Mouse (Mus musculus) bone marrow, adult 2 months (tissue): ENCODE measurements at regions not wholly inside any gene's neighbourhood (a gene's known extent, or its start where the extent isn't known, plus 50 kb on each side); places are given as distances from the start of the nearest gene placed in this dataset.

Experiments
- H3K27ac ChIP-seq: fragments of 200-500 bp; 2 replicates; pipeline ENCODE4 v1.5.1; 2012; ENCODE audit warnings: low read depth, mild to moderate bottlenecking, control low read depth, inconsistent platforms, low read length; ENCODE audit not compliant: control insufficient read depth, poor library complexity, insufficient read depth
- H3K4me1 ChIP-seq: fragments of 200-500 bp; 2 replicates; pipeline ENCODE4 v1.6.1; 2011; ENCODE audit warnings: low read length; ENCODE audit not compliant: control insufficient read depth, insufficient read depth
- H3K4me3 ChIP-seq: fragments of 200-500 bp; replicated peaks from 2 replicates; pipeline ENCODE3; 2011; ENCODE audit warnings: mild to moderate bottlenecking, low read depth, low read length, control low read depth; ENCODE audit not compliant: control insufficient read depth
- CTCF ChIP-seq: fragments of 200-500 bp; IDR thresholded peaks from 2 replicates; pipeline ENCODE4 v1.5.1; 2011; ENCODE audit warnings: low read length, control low read depth; ENCODE audit not compliant: control insufficient read depth, insufficient read depth
- POLR2A ChIP-seq: fragments of 200-500 bp; IDR thresholded peaks from 2 replicates; pipeline ENCODE4 v1.6.1; 2011; ENCODE audit warnings: low read depth, mild to moderate bottlenecking, control low read depth, low read length, borderline replicate concordance; ENCODE audit not compliant: control insufficient read depth
- WGBS: fragments of 180-500 bp; shearing (Covaris S2); methylation state at CpG from one replicate; pipeline ENCODE4 v1.1.7; 2018; 5-methylcytosine and 5-hydroxymethylcytosine counted together

GRCm38 (mm10) chr14:61834291-61834936 is 227.2 kb downstream of the Kcnrg start:
- 15% methylated on average over 8 of the region's 8 CpGs for WGBS
- peaks cover 6% of the 10 kb centered on the region for H3K4me1 ChIP-seq
- TF ChIP-seq CTCF = no peak
- no peak for TF ChIP-seq POLR2A
- H3K27ac ChIP-seq = peak overlapping the region; percentile 78
- H3K4me3 ChIP-seq = no peak overlapping the region

- 9% methylated on average over 6 of the region's 6 CpGs for WGBS
- peaks cover 6% of the 10 kb centered on the region for H3K4me1 ChIP-seq
Measured at GRCm38 (mm10) chr14:61835729-61836128, 228.5 kb downstream of the Kcnrg start.

GRCm38 (mm10) chr14:61836231-61836630 is 229.0 kb downstream of the Kcnrg start:
- Histone ChIP-seq H3K4me1 (peaks cover 6% of the 10 kb centered on the region), H3K27ac (no peak overlapping the region; the same call in 1 of the 2 replicates), H3K4me3 (no peak overlapping the region)
- WGBS = 6% methylated on average over 6 of the region's 6 CpGs
- TF ChIP-seq POLR2A = no peak
- 0 out of 2 replicates have a peak, but pooled peaks have one; percentile 9 for TF ChIP-seq CTCF

More at GRCm38 (mm10) chr14:61835729-61836128, 228.5 kb downstream of the Kcnrg start:
- H3K4me3 ChIP-seq = no peak overlapping the region
- H3K27ac ChIP-seq = no peak overlapping the region; the same call in 1 of the 2 replicates
- no peak for TF ChIP-seq CTCF
- no peak for TF ChIP-seq POLR2A

- H3K4me3 ChIP-seq = no peak overlapping the region
- 71% methylated on average over 4 of the region's 4 CpGs for WGBS
- H3K4me1 ChIP-seq = peaks cover 6% of the 10 kb centered on the region
- no peak overlapping the region for H3K27ac ChIP-seq
- TF ChIP-seq CTCF (no peak), POLR2A (no peak)
Measured at GRCm38 (mm10) chr14:61836965-61837364, 229.7 kb downstream of the Kcnrg start.

GRCm38 (mm10) chr14:61837851-61838250 is 230.6 kb downstream of the Kcnrg start:
- H3K4me1 ChIP-seq = peaks cover 6% of the 10 kb centered on the region
- 59% methylated on average over 8 of the region's 8 CpGs for WGBS
- H3K4me3 ChIP-seq = no peak overlapping the region
- TF ChIP-seq POLR2A = no peak
- TF ChIP-seq CTCF = no peak
- no peak overlapping the region for H3K27ac ChIP-seq

GRCm38 (mm10) chr14:61842476-61842875 is 235.2 kb downstream of the Kcnrg start:
- no peak overlapping the region for H3K4me3 ChIP-seq
- no peak for TF ChIP-seq CTCF
- no peak for TF ChIP-seq POLR2A
- no peaks in the 10 kb centered on the region for H3K4me1 ChIP-seq
- no peak overlapping the region for H3K27ac ChIP-seq
- WGBS = 85% methylated on average over 4 of the region's 4 CpGs

- TF ChIP-seq CTCF (no peak), POLR2A (no peak)
- 84% methylated on average over 5 of the region's 5 CpGs for WGBS
- no peaks in the 10 kb centered on the region for H3K4me1 ChIP-seq
- no peak overlapping the region for H3K4me3 ChIP-seq
- no peak overlapping the region for H3K27ac ChIP-seq
Measured at GRCm38 (mm10) chr14:61846441-61846840, 239.2 kb downstream of the Kcnrg start.

GRCm38 (mm10) chr14:61850244-61850643 is 243.0 kb downstream of the Kcnrg start:
- Histone ChIP-seq H3K4me1 (no peaks in the 10 kb centered on the region), H3K27ac (no peak overlapping the region), H3K4me3 (no peak overlapping the region)
- no peak for TF ChIP-seq CTCF
- no peak for TF ChIP-seq POLR2A
- 77% methylated on average over 4 of the region's 4 CpGs for WGBS

GRCm38 (mm10) chr14:61857616-61858015 is 250.4 kb downstream of the Kcnrg start:
- H3K4me1 ChIP-seq = peaks cover 2% of the 10 kb centered on the region; the same call in 1 of the 2 replicates
- 61% methylated on average over 6 of the region's 6 CpGs for WGBS
- no peak for TF ChIP-seq POLR2A
- TF ChIP-seq CTCF = no peak
- H3K4me3 ChIP-seq = no peak overlapping the region
- H3K27ac ChIP-seq = no peak overlapping the region
